Mouse (Mus musculus): ENCODE data around the gene Mylk4.

DNA sequence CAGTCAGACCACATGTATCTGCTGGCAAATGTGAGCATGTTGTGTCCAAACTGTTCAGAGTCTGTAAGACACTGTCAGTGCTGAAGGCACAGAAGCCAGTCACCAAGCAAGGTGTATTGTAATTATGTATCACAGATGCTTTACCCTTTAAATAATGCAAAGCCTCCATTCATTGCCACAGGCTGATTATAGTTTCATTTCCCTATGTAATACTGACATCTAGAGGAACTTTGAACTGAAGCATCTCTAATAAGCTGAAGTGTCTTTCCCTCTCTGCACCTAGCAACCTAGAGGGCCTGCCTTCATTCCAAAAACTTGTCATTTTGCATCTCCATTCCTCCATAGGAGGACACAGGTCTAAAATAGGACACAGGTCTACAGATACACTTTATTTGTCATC, 52.5 kb downstream of the Mylk4 start:
- no peak for TF ChIP-seq POLR2A (IDR thresholded peaks at IDR 0.05; ENCODE audit: borderline replicate concordance, insufficient read depth, low read length)
- TF ChIP-seq CTCF (IDR thresholded peaks at IDR 0.05; ENCODE audit: borderline replicate concordance, insufficient read depth, low read depth, low read length): no peak
